Mouse (Mus musculus) embryonic facial prominence, embryonic 10.5 days (tissue): ENCODE results near the gene Ift43. TPM values are rescaled to one million over a fixed set of nuclear protein-coding genes. Genes with fewer than 3 reads are reported as not detected.
A peak's percentile ranks its signal among the peaks of the same experiment; 100 is the strongest.

Experiments used
- DNase-seq: peaks from one replicate; pipeline ENCODE4 v3.0.0-alpha.2; 2017; ENCODE audit warnings: low spot score
- H3K27ac ChIP-seq: fragments of 300-500 bp; sonication (generic); replicated peaks from 2 replicates; pipeline ENCODE4 v1.5.1; 2016; ENCODE audit warnings: mild to moderate bottlenecking
- H3K27me3 ChIP-seq: fragments of 300-500 bp; sonication (generic); replicated peaks from 2 replicates; pipeline ENCODE4 v1.6.1; 2016; ENCODE audit warnings: low read depth, mild to moderate bottlenecking; ENCODE audit not compliant: poor library complexity, severe bottlenecking
- H3K36me3 ChIP-seq: fragments of 300-500 bp; sonication (generic); replicated peaks from 2 replicates; pipeline ENCODE4 v1.6.1; 2016; ENCODE audit warnings: mild to moderate bottlenecking, moderate library complexity
- H3K4me1 ChIP-seq: fragments of 300-500 bp; sonication (generic); 2 replicates; pipeline ENCODE4 v1.6.1; 2016
- H3K4me3 ChIP-seq: fragments of 300-500 bp; sonication (generic); 2 replicates; pipeline ENCODE4 v1.5.1; 2016; ENCODE audit warnings: mild to moderate bottlenecking, moderate library complexity
- H3K9me3 ChIP-seq: fragments of 300-500 bp; sonication (generic); 2 replicates; pipeline ENCODE4 v1.6.1; 2016; ENCODE audit warnings: mild to moderate bottlenecking
- WGBS: fragments of 180-500 bp; shearing (Covaris S2); methylation state at CpG from one replicate; pipeline ENCODE4 v1.1.7; 2016; 5-methylcytosine and 5-hydroxymethylcytosine counted together
- polyA plus RNA-seq: library from polyadenylated mRNA; unstranded; fragments of >200 nt; fragmentation: Nextera tagmentation; extraction: Ambion mirVana; gene quantifications from 2 replicates; pipeline ENCODE4 v1.2.1, GENCODE M21; 2016

The Ift43 gene
- polyA plus RNA-seq, 1 experiment from 2014 or later = 62.4 TPM

GRCm38 (mm10) chr12:86105546-86105945 lies 23.2 kb downstream of the Ift43 start:
- H3K9me3 ChIP-seq = no peaks in the 10 kb centered on the region
- H3K27me3 ChIP-seq = no peaks in the 10 kb centered on the region; the same call in 1 of the 2 replicates
- H3K4me1 ChIP-seq = peaks cover 23% of the 10 kb centered on the region
- no peak overlapping the region for H3K27ac ChIP-seq
- H3K36me3 ChIP-seq = peaks cover 19% of the 10 kb centered on the region; the same call in 1 of the 2 replicates
- no peak for DNase-seq
- WGBS = 83% methylated on average over 10 of the region's 10 CpGs
- no peak overlapping the region for H3K4me3 ChIP-seq

DNA sequence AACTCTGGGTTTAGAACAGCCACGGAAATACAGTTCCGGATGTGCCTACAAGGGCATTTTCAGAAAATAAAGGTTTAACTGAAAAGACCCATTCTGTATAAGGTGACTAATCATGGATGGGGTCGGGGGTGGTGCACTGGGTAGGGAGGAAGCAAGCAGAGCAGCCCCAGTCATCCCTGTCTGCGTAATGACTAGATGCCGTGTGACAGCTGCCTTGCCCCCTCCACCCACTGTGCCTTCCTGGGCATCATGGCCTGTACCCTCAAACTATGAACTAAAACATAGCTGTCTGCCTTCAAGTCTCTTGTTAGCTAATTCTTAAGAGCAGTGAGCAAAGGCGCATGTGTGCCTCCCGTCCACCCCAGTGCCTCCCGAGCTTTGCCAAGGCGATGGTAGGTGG lies 23.7 kb downstream of the Ift43 start:
- H3K27ac ChIP-seq = no peak overlapping the region
- no peaks in the 10 kb centered on the region for H3K9me3 ChIP-seq
- H3K36me3 ChIP-seq = peaks cover 19% of the 10 kb centered on the region; the same call in 1 of the 2 replicates
- peaks cover 20% of the 10 kb centered on the region for H3K4me1 ChIP-seq
- WGBS = 90% methylated on average over 9 of the region's 9 CpGs
- no peak for DNase-seq
- no peak overlapping the region for H3K4me3 ChIP-seq
- no peaks in the 10 kb centered on the region; the same call in 1 of the 2 replicates for H3K27me3 ChIP-seq

DNA sequence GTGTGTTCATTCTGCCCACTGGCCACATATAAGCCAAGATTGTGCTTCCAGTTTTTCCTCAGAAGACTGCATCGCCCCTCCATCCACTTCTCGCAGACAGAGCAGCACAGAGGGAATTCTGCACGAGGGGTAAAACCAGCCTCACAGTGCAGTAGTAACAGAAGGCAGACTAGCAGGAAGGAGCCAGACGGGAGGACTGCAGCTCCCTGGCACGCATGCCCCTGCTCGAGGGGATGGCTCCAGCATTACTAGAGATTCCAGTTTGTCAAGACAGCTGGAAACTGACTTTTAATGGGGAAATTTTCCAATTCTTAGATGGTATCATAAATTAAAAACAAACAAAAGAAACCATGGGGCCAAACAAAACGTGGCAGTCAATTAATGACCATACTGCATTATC lies 25.3 kb downstream of the Ift43 start:
- no peak for DNase-seq
- H3K27me3 ChIP-seq = no peaks in the 10 kb centered on the region; the same call in 1 of the 2 replicates
- peaks cover 20% of the 10 kb centered on the region for H3K4me1 ChIP-seq
- H3K36me3 ChIP-seq = peaks cover 21% of the 10 kb centered on the region; the same call in 1 of the 2 replicates
- no peak overlapping the region for H3K27ac ChIP-seq
- H3K4me3 ChIP-seq = no peak overlapping the region
- WGBS = 76% methylated on average over 7 of the region's 7 CpGs
- H3K9me3 ChIP-seq = no peaks in the 10 kb centered on the region

- Histone ChIP-seq H3K9me3 (no peaks in the 10 kb centered on the region), H3K4me3 (no peak overlapping the region), H3K36me3 (peaks cover 23% of the 10 kb centered on the region; the same call in 1 of the 2 replicates), H3K4me1 (peaks cover 7% of the 10 kb centered on the region), H3K27ac (no peak overlapping the region), H3K27me3 (no peaks in the 10 kb centered on the region; the same call in 1 of the 2 replicates)
- DNase-seq = no peak
- WGBS = 88% methylated on average over 4 of the region's 4 CpGs
Observed at GRCm38 (mm10) chr12:86109531-86109930, 27.2 kb downstream of the Ift43 start.

- DNase-seq = no peak
- 90% methylated on average over 2 of the region's 2 CpGs for WGBS
- H3K4me3 ChIP-seq = no peak overlapping the region
- no peak overlapping the region for H3K27ac ChIP-seq
- no peaks in the 10 kb centered on the region for H3K4me1 ChIP-seq
- no peaks in the 10 kb centered on the region for H3K9me3 ChIP-seq
- H3K27me3 ChIP-seq = no peaks in the 10 kb centered on the region
- H3K36me3 ChIP-seq = peaks cover 18% of the 10 kb centered on the region; the same call in 1 of the 2 replicates
Observed at GRCm38 (mm10) chr12:86110637-86111036, 28.3 kb downstream of the Ift43 start.

GRCm38 (mm10) chr12:86116295-86116835 lies 34.0 kb downstream of the Ift43 start:
- no peak for DNase-seq
- WGBS = 87% methylated on average over 15 of the region's 15 CpGs
- Histone ChIP-seq H3K27ac (no peak overlapping the region), H3K9me3 (no peaks in the 10 kb centered on the region), H3K36me3 (peaks cover 7% of the 10 kb centered on the region; the same call in 1 of the 2 replicates), H3K4me1 (no peaks in the 10 kb centered on the region), H3K4me3 (no peak overlapping the region), H3K27me3 (no peaks in the 10 kb centered on the region)

DNA sequence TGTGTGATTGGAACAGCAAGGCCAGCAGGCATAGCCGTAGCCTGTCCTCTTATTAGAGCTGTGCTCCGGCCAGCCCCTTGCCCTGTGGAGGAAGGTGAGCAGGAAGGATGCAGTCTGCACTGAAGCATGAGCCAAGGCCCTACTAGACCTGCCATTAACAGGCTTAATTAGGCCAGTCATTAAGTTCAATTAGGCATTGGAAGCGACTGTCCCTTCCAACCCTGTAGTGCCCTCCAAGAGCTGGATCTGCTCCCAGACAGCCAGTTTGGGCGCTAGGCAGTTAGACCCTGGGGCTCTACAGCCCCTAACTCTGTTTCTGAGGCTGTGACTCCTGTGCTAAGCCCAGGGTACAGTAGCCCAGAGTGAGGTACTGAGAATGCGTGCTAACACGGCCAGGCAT lies 41.7 kb downstream of the Ift43 start:
- no peaks in the 10 kb centered on the region for H3K36me3 ChIP-seq
- 71% methylated on average over 6 of the region's 6 CpGs for WGBS
- no peaks in the 10 kb centered on the region for H3K9me3 ChIP-seq
- H3K27me3 ChIP-seq = no peaks in the 10 kb centered on the region
- H3K27ac ChIP-seq = no peak overlapping the region
- H3K4me1 ChIP-seq = peaks cover 13% of the 10 kb centered on the region; the same call in 1 of the 2 replicates
- DNase-seq = no peak
- no peak overlapping the region for H3K4me3 ChIP-seq

DNA sequence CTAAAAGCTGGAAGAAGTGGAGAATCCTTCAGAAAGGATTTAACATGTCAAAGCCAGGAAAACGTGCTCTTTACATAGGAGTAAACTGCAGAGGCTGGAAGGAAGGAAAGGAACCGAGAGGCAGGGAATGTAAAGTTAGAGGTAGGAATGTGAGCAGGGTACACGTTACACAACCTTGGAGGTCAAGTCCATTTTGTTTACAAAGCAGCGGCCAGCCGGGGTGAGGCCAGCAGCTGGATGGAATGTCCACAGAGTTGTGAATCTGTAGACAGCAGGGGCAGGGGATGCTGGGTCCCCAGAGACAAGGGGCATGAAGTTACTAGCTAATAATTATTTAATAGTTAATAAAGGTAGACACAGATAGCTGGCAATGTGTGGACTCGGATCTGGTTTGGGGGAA lies 45.8 kb downstream of the Ift43 start:
- H3K4me1 ChIP-seq = peaks cover 23% of the 10 kb centered on the region
- no peak for DNase-seq
- H3K9me3 ChIP-seq = no peaks in the 10 kb centered on the region
- H3K36me3 ChIP-seq = no peaks in the 10 kb centered on the region
- WGBS = 71% methylated on average over 6 of the region's 6 CpGs
- no peaks in the 10 kb centered on the region for H3K27me3 ChIP-seq
- no peak overlapping the region for H3K4me3 ChIP-seq
- H3K27ac ChIP-seq = no peak overlapping the region

GRCm38 (mm10) chr12:86129005-86129404 lies 46.7 kb downstream of the Ift43 start:
- H3K4me1 ChIP-seq = peaks cover 20% of the 10 kb centered on the region
- no peaks in the 10 kb centered on the region for H3K27me3 ChIP-seq

GRCm38 (mm10) chr12:86129696-86130095 lies 47.4 kb downstream of the Ift43 start:
- no peaks in the 10 kb centered on the region for H3K36me3 ChIP-seq
- peaks cover 16% of the 10 kb centered on the region for H3K4me1 ChIP-seq
- H3K27me3 ChIP-seq = no peaks in the 10 kb centered on the region
- H3K4me3 ChIP-seq = no peak overlapping the region
- 0 out of 2 replicates have a peak overlapping the region, but pooled peaks have one; percentile 10 for H3K27ac ChIP-seq
- 73% methylated on average over 10 of the region's 10 CpGs for WGBS
- no peak for DNase-seq
- no peaks in the 10 kb centered on the region for H3K9me3 ChIP-seq

More at GRCm38 (mm10) chr12:86129005-86129404, 46.7 kb downstream of the Ift43 start:
- peak overlapping the region; percentile 10; the same call in 1 of the 2 replicates for H3K27ac ChIP-seq
- no peak for DNase-seq
- WGBS = 90% methylated on average over 8 of the region's 8 CpGs
- H3K9me3 ChIP-seq = no peaks in the 10 kb centered on the region
- no peaks in the 10 kb centered on the region for H3K36me3 ChIP-seq
- H3K4me3 ChIP-seq = no peak overlapping the region

- Histone ChIP-seq H3K9me3 (no peaks in the 10 kb centered on the region), H3K4me3 (no peak overlapping the region), H3K4me1 (peaks cover 16% of the 10 kb centered on the region), H3K27ac (no peak overlapping the region), H3K36me3 (no peaks in the 10 kb centered on the region), H3K27me3 (no peaks in the 10 kb centered on the region)
- WGBS = 35% methylated on average over 2 of the region's 2 CpGs
- peak; percentile 51 for DNase-seq
Observed at GRCm38 (mm10) chr12:86132799-86133198, 50.5 kb downstream of the Ift43 start.

GRCm38 (mm10) chr12:86135691-86136090 lies 53.4 kb downstream of the Ift43 start:
- Histone ChIP-seq H3K27ac (no peak overlapping the region), H3K27me3 (no peaks in the 10 kb centered on the region)

GRCm38 (mm10) chr12:86138696-86139095 lies 56.4 kb downstream of the Ift43 start:
- peaks cover 25% of the 10 kb centered on the region for H3K36me3 ChIP-seq
- no peaks in the 10 kb centered on the region for H3K27me3 ChIP-seq
- 92% methylated on average over 9 of the region's 9 CpGs for WGBS
- no peak for DNase-seq
- H3K4me3 ChIP-seq = no peak overlapping the region
- no peaks in the 10 kb centered on the region for H3K9me3 ChIP-seq
- no peak overlapping the region for H3K27ac ChIP-seq
- peaks cover 4% of the 10 kb centered on the region; the same call in 1 of the 2 replicates for H3K4me1 ChIP-seq

More at GRCm38 (mm10) chr12:86135691-86136090, 53.4 kb downstream of the Ift43 start:
- Histone ChIP-seq H3K4me1 (peaks cover 4% of the 10 kb centered on the region; the same call in 1 of the 2 replicates), H3K9me3 (no peaks in the 10 kb centered on the region), H3K4me3 (no peak overlapping the region), H3K36me3 (peaks cover 22% of the 10 kb centered on the region)
- 86% methylated on average over 4 of the region's 4 CpGs for WGBS
- no peak for DNase-seq
